Mouse (Mus musculus) cortical plate, adult 2 months (tissue): ENCODE results near the gene Bicc1. TPM values are rescaled to one million over a fixed set of nuclear protein-coding genes. Genes with fewer than 3 reads are reported as not detected.

ENCODE experiments used
- H3K27ac ChIP-seq: fragments of 200-500 bp; 2 replicates; pipeline ENCODE4 v1.5.1; 2012; ENCODE audit warnings: low read length, control low read depth, inconsistent platforms; ENCODE audit not compliant: insufficient read depth
- H3K4me1 ChIP-seq: fragments of 200-500 bp; 2 replicates; pipeline ENCODE4 v1.6.1; 2011; ENCODE audit warnings: low read length; ENCODE audit not compliant: control insufficient read depth, insufficient read depth
- H3K4me3 ChIP-seq: fragments of 200-500 bp; 2 replicates; pipeline ENCODE4 v1.5.1; 2011; ENCODE audit warnings: mild to moderate bottlenecking, low read length, control low read depth; ENCODE audit not compliant: insufficient read depth
- CTCF ChIP-seq: fragments of 200-500 bp; IDR thresholded peaks from 2 replicates; pipeline ENCODE4 v1.5.1; 2011; ENCODE audit warnings: mild to moderate bottlenecking, control low read depth, low read length; ENCODE audit not compliant: insufficient read depth; ENCODE audit errors: extremely low read depth
- POLR2A ChIP-seq: fragments of 200-500 bp; IDR thresholded peaks from 2 replicates; pipeline ENCODE4 v1.6.1; 2011; ENCODE audit warnings: mild to moderate bottlenecking, low read length, control low read depth; ENCODE audit not compliant: insufficient read depth; ENCODE audit errors: extremely low read depth
- polyA plus RNA-seq: library from polyadenylated mRNA; depleted of rRNA; stranded (reverse); fragments of >200 nt; gene quantifications from 2 replicates; pipeline ENCODE4 v1.2.3, GENCODE M21; 2012

Gene Bicc1
- polyA plus RNA-seq, 1 experiment: 4.1 TPM

GRCm38 (mm10) chr10:70994135-70994497, 165.4 kb downstream of the Bicc1 start:
- Histone ChIP-seq H3K4me1 (peaks cover 4% of the 10 kb centered on the region), H3K27ac (peak overlapping the region; percentile 74; the same call in 1 of the 2 replicates), H3K4me3 (no peak overlapping the region)
- TF ChIP-seq POLR2A (no peak), CTCF (no peak)

- Histone ChIP-seq H3K27ac (no peak overlapping the region), H3K4me3 (no peak overlapping the region), H3K4me1 (peaks cover 4% of the 10 kb centered on the region)
- TF ChIP-seq CTCF (no peak), POLR2A (no peak)
Measured at GRCm38 (mm10) chr10:70993497-70994134, 165.9 kb downstream of the Bicc1 start.

GRCm38 (mm10) chr10:70987396-70987795, 172.1 kb downstream of the Bicc1 start:
- no peak overlapping the region for H3K27ac ChIP-seq
- TF ChIP-seq POLR2A (no peak), CTCF (no peak)
- H3K4me1 ChIP-seq: peaks cover 1% of the 10 kb centered on the region
- H3K4me3 ChIP-seq: no peak overlapping the region

- Histone ChIP-seq H3K4me3 (no peak overlapping the region), H3K4me1 (peaks cover 1% of the 10 kb centered on the region), H3K27ac (no peak overlapping the region)
- no peak for TF ChIP-seq CTCF
Measured at GRCm38 (mm10) chr10:70983036-70983670, 176.3 kb downstream of the Bicc1 start.

GRCm38 (mm10) chr10:70982156-70982555, 177.3 kb downstream of the Bicc1 start:
- no peak for TF ChIP-seq POLR2A
- TF ChIP-seq CTCF: no peak
- Histone ChIP-seq H3K4me3 (no peak overlapping the region), H3K4me1 (no peaks in the 10 kb centered on the region; the same call in 1 of the 2 replicates), H3K27ac (no peak overlapping the region)

GRCm38 (mm10) chr10:70979657-70980056, 179.8 kb downstream of the Bicc1 start:
- TF ChIP-seq CTCF: no peak
- TF ChIP-seq POLR2A: no peak
- no peak overlapping the region for H3K4me3 ChIP-seq
- H3K4me1 ChIP-seq: no peaks in the 10 kb centered on the region; the same call in 1 of the 2 replicates
- H3K27ac ChIP-seq: no peak overlapping the region

- no peak for TF ChIP-seq CTCF
- TF ChIP-seq POLR2A: no peak
- H3K4me1 ChIP-seq: no peaks in the 10 kb centered on the region; the same call in 1 of the 2 replicates
- no peak overlapping the region for H3K4me3 ChIP-seq
- H3K27ac ChIP-seq: no peak overlapping the region
Measured at GRCm38 (mm10) chr10:70977141-70977540, 182.4 kb downstream of the Bicc1 start.

GRCm38 (mm10) chr10:70976633-70977032, 182.9 kb downstream of the Bicc1 start:
- TF ChIP-seq CTCF (no peak), POLR2A (no peak)
- Histone ChIP-seq H3K4me1 (no peaks in the 10 kb centered on the region; the same call in 1 of the 2 replicates), H3K4me3 (no peak overlapping the region), H3K27ac (no peak overlapping the region)

- TF ChIP-seq CTCF: no peak
- no peak for TF ChIP-seq POLR2A
- no peaks in the 10 kb centered on the region; the same call in 1 of the 2 replicates for H3K4me1 ChIP-seq
- H3K4me3 ChIP-seq: no peak overlapping the region
- no peak overlapping the region for H3K27ac ChIP-seq
Measured at GRCm38 (mm10) chr10:70971156-70971555, 188.3 kb downstream of the Bicc1 start.

GRCm38 (mm10) chr10:70968848-70969683, 190.4 kb downstream of the Bicc1 start:
- no peak overlapping the region for H3K27ac ChIP-seq

More at GRCm38 (mm10) chr10:70968848-70969683, 190.4 kb downstream of the Bicc1 start:
- no peaks in the 10 kb centered on the region; the same call in 1 of the 2 replicates for H3K4me1 ChIP-seq
- no peak overlapping the region for H3K4me3 ChIP-seq
- TF ChIP-seq CTCF: no peak
- no peak for TF ChIP-seq POLR2A
